Mouse (Mus musculus): ENCODE measurements at regions not wholly inside any gene's neighbourhood (a gene's known extent, or its start where the extent isn't known, plus 50 kb on each side); places are given as distances from the start of the nearest gene placed in this dataset.

- no peaks in the 10 kb centered on the region for H3K27me3 ChIP-seq (ENCODE audit: control insufficient read depth, insufficient read depth, low read length, poor library complexity, severe bottlenecking)
- no peak for TF ChIP-seq CTCF (IDR thresholded peaks at IDR 0.05; ENCODE audit: low read depth, low read length)
- peaks cover 2% of the 10 kb centered on the region for H3K4me1 ChIP-seq (ENCODE audit: control insufficient read depth, insufficient read depth, low read length)
- H3K4me3 ChIP-seq (ENCODE audit: low read depth, low read length), result no peak overlapping the region
- no peak overlapping the region for H3K27ac ChIP-seq (ENCODE audit: insufficient read depth, low read length)
- no peak overlapping the region for H3K9ac ChIP-seq (ENCODE audit: low read depth, poor library complexity, severe bottlenecking)
- H3K36me3 ChIP-seq (ENCODE audit: control insufficient read depth, insufficient read depth, low read length, poor library complexity, severe bottlenecking), result no peaks in the 10 kb centered on the region
- no peaks in the 10 kb centered on the region for H3K9me3 ChIP-seq (replicated peaks; ENCODE audit: control insufficient read depth, insufficient read depth, low read length, poor library complexity, severe bottlenecking)
Observed at GRCm38 (mm10) chr12:68426601-68427000, 732.4 kb downstream of the Rps29 start.

GRCm38 (mm10) chr12:68425006-68425405 lies 734.0 kb downstream of the Rps29 start:
- Histone ChIP-seq H3K9me3 (replicated peaks; ENCODE audit: control insufficient read depth, insufficient read depth, low read length, poor library complexity, severe bottlenecking) (no peaks in the 10 kb centered on the region), H3K9ac (ENCODE audit: low read depth, poor library complexity, severe bottlenecking) (no peak overlapping the region), H3K4me1 (ENCODE audit: control insufficient read depth, insufficient read depth, low read length) (peaks cover 2% of the 10 kb centered on the region), H3K27me3 (ENCODE audit: control insufficient read depth, insufficient read depth, low read length, poor library complexity, severe bottlenecking) (no peaks in the 10 kb centered on the region), H3K27ac (ENCODE audit: insufficient read depth, low read length) (peak overlapping the region; percentile 43; the same call in 1 of the 2 replicates), H3K4me3 (ENCODE audit: low read depth, low read length) (no peak overlapping the region), H3K36me3 (ENCODE audit: control insufficient read depth, insufficient read depth, low read length, poor library complexity, severe bottlenecking) (no peaks in the 10 kb centered on the region)
- TF ChIP-seq EP300 (IDR thresholded peaks at IDR 0.05; ENCODE audit: insufficient read depth, low read depth, low read length), result no peak
- TF ChIP-seq CTCF (IDR thresholded peaks at IDR 0.05; ENCODE audit: low read depth, low read length), result no peak
- TF ChIP-seq POLR2A (IDR thresholded peaks at IDR 0.05; ENCODE audit: insufficient read depth, low read length), result no peak

Measured in ES-Bruce4 (cell line).